Mouse (Mus musculus) limb, embryonic 11.5 days (tissue): Measurements from ENCODE around the gene Gli1. TPM values are rescaled to one million over a fixed set of nuclear protein-coding genes. Genes with fewer than 3 reads are reported as not detected.

Experiments used
- ATAC-seq: fragments of 200-750 bp; cut with Nextera tagmentation; 2 replicates; pipeline ENCODE4 v1.8.0; 2017; ENCODE audit warnings: low read depth; ENCODE audit not compliant: insufficient number of reproducible peaks, low FRiP score, low TSS enrichment
- DNase-seq: peaks from one replicate; pipeline ENCODE4 v3.0.0-alpha.2; 2015; ENCODE audit warnings: low spot score
- H3K27ac ChIP-seq: fragments of 300-500 bp; sonication (generic); replicated peaks from 2 replicates; pipeline ENCODE4 v1.5.1; 2014; ENCODE audit warnings: low read depth, mild to moderate bottlenecking, low read length
- H3K27me3 ChIP-seq: fragments of 300-500 bp; sonication (generic); 2 replicates; pipeline ENCODE4 v1.6.1; 2014; ENCODE audit warnings: mild to moderate bottlenecking, low read length, mixed read lengths; ENCODE audit not compliant: control insufficient read depth, insufficient read depth
- H3K36me3 ChIP-seq: fragments of 300-500 bp; sonication (generic); 2 replicates; pipeline ENCODE4 v1.6.1; 2014; ENCODE audit warnings: mild to moderate bottlenecking, low read length, moderate library complexity, mixed read lengths; ENCODE audit not compliant: control insufficient read depth, insufficient read depth
- H3K4me1 ChIP-seq: fragments of 300-500 bp; sonication (generic); 2 replicates; pipeline ENCODE4 v1.6.1; 2014; ENCODE audit warnings: low read length, mixed read lengths; ENCODE audit not compliant: control insufficient read depth, insufficient read depth
- H3K4me2 ChIP-seq: fragments of 300-500 bp; sonication (generic); 2 replicates; pipeline ENCODE4 v1.6.1; 2014; ENCODE audit warnings: low read depth, mild to moderate bottlenecking, moderate library complexity; ENCODE audit not compliant: severe bottlenecking
- H3K4me3 ChIP-seq: fragments of 300-500 bp; sonication (generic); 2 replicates; pipeline ENCODE4 v1.5.1; 2014; ENCODE audit warnings: low read depth, low read length
- H3K9ac ChIP-seq: fragments of 300-500 bp; sonication (generic); 2 replicates; pipeline ENCODE4 v1.6.1; 2014; ENCODE audit warnings: mild to moderate bottlenecking, low read length
- H3K9me3 ChIP-seq: fragments of 300-500 bp; sonication (generic); 2 replicates; pipeline ENCODE4 v1.6.1; 2016; ENCODE audit warnings: low read length; ENCODE audit not compliant: control insufficient read depth
- WGBS: fragments of 180-500 bp; shearing (Covaris S2); extraction: QIAGEN DNeasy Blood & Tissue Kit; methylation state at CpG from one replicate; pipeline ENCODE4 v1.1.7; 2014; 5-methylcytosine and 5-hydroxymethylcytosine counted together
- polyA plus RNA-seq: library from polyadenylated mRNA; unstranded; fragments of >200 nt; fragmentation: Nextera tagmentation; extraction: Ambion mirVana; gene quantifications from 2 replicates; pipeline ENCODE4 v1.2.1, GENCODE M21; 2014

Gene Gli1
- polyA plus RNA-seq, 1 experiment from 2014 or later: 8.5 TPM

DNA sequence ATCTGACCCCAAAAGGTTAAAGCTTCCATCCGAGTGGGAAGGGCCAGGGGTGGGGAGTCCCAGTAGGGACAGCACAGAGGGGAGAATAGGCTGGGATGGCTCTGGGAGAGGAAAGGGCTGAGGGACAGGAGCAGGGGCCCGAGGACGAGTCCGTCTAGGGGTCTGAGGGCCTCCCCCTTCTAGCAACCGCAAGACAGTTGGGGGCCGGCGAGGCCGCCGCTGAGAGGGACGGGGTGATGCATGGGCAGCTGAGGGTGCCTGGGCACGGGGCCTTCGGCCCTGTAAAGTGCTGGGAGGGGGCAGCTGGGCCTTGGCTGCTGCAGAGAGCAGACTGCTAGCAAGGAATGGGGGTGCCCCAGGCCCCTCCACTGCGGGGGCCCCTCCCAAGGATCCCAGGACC is 56.1 kb downstream of the Gli1 start:
- peaks cover 39% of the 10 kb centered on the region for H3K36me3 ChIP-seq
- ATAC-seq (no peak), DNase-seq (no peak)
- H3K9ac ChIP-seq: no peak overlapping the region
- no peaks in the 10 kb centered on the region for H3K27me3 ChIP-seq
- H3K4me2 ChIP-seq: no peak overlapping the region
- H3K9me3 ChIP-seq: no peaks in the 10 kb centered on the region
- H3K4me1 ChIP-seq: peaks cover 21% of the 10 kb centered on the region
- no peak overlapping the region for H3K27ac ChIP-seq
- H3K4me3 ChIP-seq: no peak overlapping the region
- 84% methylated on average over 13 of the region's 13 CpGs for WGBS

DNA sequence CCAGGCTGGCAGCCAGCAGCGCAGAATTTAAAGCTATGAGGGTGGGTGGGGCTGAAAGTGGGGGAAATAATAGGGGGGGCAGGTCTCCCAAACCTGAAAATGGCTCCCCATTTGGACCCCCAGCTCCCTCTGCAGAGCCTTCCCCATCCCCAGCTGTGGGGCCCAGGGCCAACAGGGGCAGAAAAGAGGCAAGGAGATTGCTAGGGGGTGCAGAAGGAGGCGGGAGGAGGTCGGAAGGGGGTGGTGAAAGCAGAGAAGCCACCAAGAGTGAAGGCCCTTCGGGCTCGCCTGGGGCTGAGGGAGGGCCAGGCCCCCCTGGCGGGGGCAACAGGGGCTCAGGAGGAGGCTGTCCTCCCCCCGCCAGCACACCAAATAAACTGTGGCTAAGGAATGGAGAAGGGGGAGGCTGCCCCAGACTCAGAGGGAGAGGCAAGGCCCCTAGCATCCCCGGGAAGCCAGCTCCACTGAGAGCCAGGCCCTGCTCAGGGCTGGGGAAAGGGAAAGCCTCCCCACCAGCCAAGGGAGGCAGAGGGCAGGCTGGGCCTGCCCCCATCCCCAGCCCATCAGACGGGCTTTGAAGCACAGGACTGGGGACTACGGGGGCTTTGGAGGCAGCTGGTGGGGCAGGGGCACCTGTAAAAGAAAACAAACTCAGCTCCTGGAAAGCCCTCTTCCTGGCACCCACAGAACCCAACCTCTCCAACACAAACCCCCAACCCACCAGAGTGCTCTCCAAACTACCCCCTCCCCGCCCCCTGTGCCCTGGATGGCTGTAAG is 56.9 kb downstream of the Gli1 start:
- peaks cover 20% of the 10 kb centered on the region for H3K4me1 ChIP-seq
- H3K9me3 ChIP-seq: no peaks in the 10 kb centered on the region
- ATAC-seq: no peak
- WGBS: 82% methylated on average over 11 of the region's 11 CpGs
- no peak for DNase-seq
- H3K27me3 ChIP-seq: no peaks in the 10 kb centered on the region
- no peak overlapping the region for H3K4me2 ChIP-seq
- H3K4me3 ChIP-seq: no peak overlapping the region
- H3K27ac ChIP-seq: no peak overlapping the region
- H3K9ac ChIP-seq: no peak overlapping the region
- peaks cover 39% of the 10 kb centered on the region for H3K36me3 ChIP-seq

DNA sequence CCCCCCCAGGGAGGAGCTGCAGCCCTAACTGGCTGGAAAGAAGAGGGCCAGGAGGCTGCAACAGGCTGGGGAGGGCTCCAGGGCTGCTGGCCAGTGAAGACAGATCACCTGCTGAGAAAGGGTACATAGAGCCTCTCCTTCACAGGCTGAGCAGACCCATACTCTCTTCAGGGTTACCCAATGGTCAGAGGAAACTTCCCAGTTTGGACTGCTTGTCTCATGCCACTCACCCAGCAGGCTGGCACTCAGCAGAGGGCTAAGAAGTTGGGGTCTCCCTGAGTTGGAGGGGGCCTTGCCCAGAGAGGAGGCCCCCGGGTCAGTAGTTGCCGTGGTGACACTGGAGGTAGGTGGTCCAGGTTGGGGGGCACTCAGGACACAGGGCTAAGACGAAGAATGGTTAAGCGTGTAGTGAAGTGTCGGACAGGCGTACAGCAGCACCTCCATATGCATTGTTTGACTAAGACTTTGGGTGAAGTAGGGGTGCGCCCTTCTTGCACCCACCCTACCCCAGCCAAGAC is 57.6 kb downstream of the Gli1 start:
- no peak overlapping the region for H3K4me2 ChIP-seq
- no peaks in the 10 kb centered on the region for H3K27me3 ChIP-seq
- no peak overlapping the region for H3K9ac ChIP-seq
- H3K4me3 ChIP-seq: no peak overlapping the region
- H3K27ac ChIP-seq: no peak overlapping the region
- WGBS: 95% methylated on average over 7 of the region's 7 CpGs
- DNase-seq (no peak), ATAC-seq (no peak)
- peaks cover 16% of the 10 kb centered on the region for H3K4me1 ChIP-seq
- H3K36me3 ChIP-seq: peaks cover 44% of the 10 kb centered on the region
- no peaks in the 10 kb centered on the region for H3K9me3 ChIP-seq

DNA sequence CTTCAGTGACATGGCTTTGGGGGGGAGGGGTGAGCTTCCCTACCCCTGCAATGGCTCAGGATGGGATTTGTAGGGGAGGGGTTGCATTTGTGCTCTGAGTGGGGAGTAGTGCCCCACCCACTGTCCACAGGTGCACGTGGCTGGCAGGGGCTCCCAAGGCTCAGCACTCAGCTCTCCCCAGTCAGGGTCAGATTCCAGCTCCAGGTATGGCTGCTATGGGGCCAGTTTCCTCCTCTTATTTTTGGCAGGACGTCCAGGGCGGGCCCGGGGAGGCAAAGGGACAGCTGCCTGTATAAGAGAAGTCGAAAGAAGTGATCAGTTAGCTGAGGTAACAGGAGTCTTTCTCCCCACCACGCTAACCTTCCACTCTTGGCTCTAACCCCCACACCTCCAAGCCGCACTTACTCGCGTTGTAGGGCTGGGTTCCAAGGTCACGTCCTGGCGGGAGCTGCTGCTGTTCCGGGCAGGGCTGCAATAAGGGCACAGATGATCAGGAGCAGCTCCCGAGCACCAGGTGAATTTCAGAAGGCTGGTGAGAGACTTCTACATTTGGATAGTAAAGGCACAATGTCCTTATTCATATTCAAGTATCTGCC is 59.1 kb downstream of the Gli1 start:
- no peak overlapping the region for H3K27ac ChIP-seq
- WGBS: 86% methylated on average over 13 of the region's 13 CpGs

DNA sequence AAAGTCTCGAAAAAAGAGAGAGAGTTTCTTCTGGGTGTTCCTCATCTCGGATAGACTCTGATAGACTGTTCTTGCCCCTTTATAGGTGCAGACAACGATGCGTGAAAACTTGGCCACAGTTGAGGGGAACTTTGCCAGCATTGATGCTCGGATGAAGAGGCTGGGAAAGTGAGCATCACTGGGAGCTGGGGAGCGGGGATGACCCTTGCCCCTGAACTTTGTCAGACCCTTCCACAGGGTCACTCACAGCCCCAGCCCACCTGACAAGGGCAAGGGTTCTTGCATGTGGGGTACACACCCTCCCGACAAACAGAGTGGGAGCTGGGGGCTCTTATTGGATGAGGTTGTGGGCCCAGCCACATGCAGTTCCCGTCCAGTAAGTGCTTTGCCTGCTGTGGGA is 60.5 kb downstream of the Gli1 start:
- no peak for ATAC-seq
- DNase-seq: no peak
- peaks cover 59% of the 10 kb centered on the region for H3K36me3 ChIP-seq
- H3K4me1 ChIP-seq: peaks cover under 1% of the 10 kb centered on the region; the same call in 1 of the 2 replicates
- 87% methylated on average over 8 of the region's 8 CpGs for WGBS
- no peaks in the 10 kb centered on the region for H3K9me3 ChIP-seq
- H3K4me3 ChIP-seq: no peak overlapping the region
- H3K9ac ChIP-seq: no peak overlapping the region
- no peak overlapping the region for H3K27ac ChIP-seq
- no peak overlapping the region for H3K4me2 ChIP-seq
- no peaks in the 10 kb centered on the region for H3K27me3 ChIP-seq

More for the DNA sequence above, 59.1 kb downstream of the Gli1 start:
- no peak overlapping the region for H3K9ac ChIP-seq
- peaks cover 52% of the 10 kb centered on the region for H3K36me3 ChIP-seq
- no peak overlapping the region for H3K4me3 ChIP-seq
- no peaks in the 10 kb centered on the region for H3K9me3 ChIP-seq
- H3K27me3 ChIP-seq: no peaks in the 10 kb centered on the region
- peaks cover 14% of the 10 kb centered on the region for H3K4me1 ChIP-seq
- no peak overlapping the region for H3K4me2 ChIP-seq
- DNase-seq (no peak), ATAC-seq (no peak)

Other genes starting within 250 kb of the Gli1 start
- gene Os9, start 220.8 kb downstream of the Gli1 start, polyA plus RNA-seq: 29.5 and 32.7 TPM in 2 replicates
- gene B4galnt1, start 176.7 kb downstream of the Gli1 start, polyA plus RNA-seq: 3.4 TPM in 2 replicates
- 2.7 and 4.1 TPM in 2 replicates for gene Slc26a10, start 161.3 kb downstream of the Gli1 start, polyA plus RNA-seq
- 37.2 and 40.3 TPM in 2 replicates for gene Arhgef25, start 151.9 kb downstream of the Gli1 start, polyA plus RNA-seq
- gene Dtx3, start 146.2 kb downstream of the Gli1 start, polyA plus RNA-seq: 138 TPM in 2 replicates
- gene Pip4k2c, start 130.4 kb downstream of the Gli1 start, polyA plus RNA-seq: 17.8 and 20.3 TPM in 2 replicates
- 2.1 and 3.8 TPM in 2 replicates for gene Kif5a, start 78.6 kb downstream of the Gli1 start, polyA plus RNA-seq
- 160 and 170 TPM in 2 replicates for gene Dctn2, start 75.6 kb downstream of the Gli1 start, polyA plus RNA-seq
- gene Mbd6, start 53.0 kb downstream of the Gli1 start, polyA plus RNA-seq: 17.0 and 17.2 TPM in 2 replicates
- gene Mars, start 30.2 kb downstream of the Gli1 start, polyA plus RNA-seq: 167 and 170 TPM in 2 replicates
- gene Arhgap9, start 20.0 kb downstream of the Gli1 start, polyA plus RNA-seq: 5.3 and 5.5 TPM in 2 replicates
- 0.03 and 0.15 TPM in 2 replicates for gene Inhbe, start 12.4 kb upstream of the Gli1 start, polyA plus RNA-seq
- 0.15 TPM in 1 of 2 replicates, not detected in the other for gene Inhbc, start 28.5 kb upstream of the Gli1 start, polyA plus RNA-seq
- 35.8 and 45.7 TPM in 2 replicates for gene R3hdm2, start 38.4 kb upstream of the Gli1 start, polyA plus RNA-seq
- gene Stac3, start 159.7 kb upstream of the Gli1 start, polyA plus RNA-seq: 0.21 and 0.34 TPM in 2 replicates
- gene Ndufa4l2, start 173.0 kb upstream of the Gli1 start, polyA plus RNA-seq: 0.48 and 0.96 TPM in 2 replicates
- 102 and 104 TPM in 2 replicates for gene Shmt2, start 180.5 kb upstream of the Gli1 start, polyA plus RNA-seq
- gene Nxph4, start 192.6 kb upstream of the Gli1 start, polyA plus RNA-seq: 0.95 and 1.2 TPM in 2 replicates